Mouse (Mus musculus): ENCODE results near the gene Mbd3. TPM values are rescaled to one million over a fixed set of nuclear protein-coding genes. Genes with fewer than 3 reads are reported as not detected.

Gene Mbd3
- total RNA-seq (2021): 100 to 1,000 TPM; 121 to 124 TPM

DNA sequence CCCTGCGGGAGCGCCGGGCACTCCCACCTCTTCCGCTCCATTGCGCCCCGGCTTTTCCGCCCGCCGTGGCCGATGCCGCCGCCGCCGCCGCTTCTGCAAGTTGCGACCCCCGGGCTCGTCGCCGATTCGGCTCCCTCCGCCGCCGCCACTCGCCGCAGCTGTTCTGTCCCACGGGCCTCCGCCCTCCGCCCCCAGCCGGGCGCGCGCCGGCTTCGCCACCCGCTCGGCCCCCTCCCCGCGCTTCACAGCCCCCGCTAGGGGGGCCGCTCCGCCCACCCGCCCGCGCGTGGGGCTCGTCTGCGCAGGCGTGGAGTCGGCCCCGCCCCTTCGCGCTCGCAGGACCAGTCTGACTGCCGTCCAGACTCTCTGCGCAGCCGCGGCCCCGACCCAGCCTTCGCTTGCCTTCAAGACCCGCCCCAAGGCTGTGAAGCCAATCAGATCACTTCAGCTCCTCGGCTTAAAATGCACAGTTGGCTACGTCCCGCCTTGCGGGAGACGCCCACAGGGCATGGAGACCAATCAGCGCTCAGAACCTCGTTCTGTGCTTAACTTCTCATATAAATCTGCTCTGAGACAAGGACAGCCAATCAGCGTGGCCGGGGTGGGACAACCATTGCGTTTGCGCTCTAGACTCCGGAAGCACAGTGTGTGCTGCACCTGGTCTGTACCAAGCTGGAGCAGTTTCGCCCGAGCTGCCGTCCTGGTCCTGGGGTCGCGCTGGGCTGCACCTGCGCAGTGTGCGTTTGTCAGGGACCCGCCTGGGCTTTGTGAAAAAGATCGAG is at the start of gene Mbd3:
Gene Mbd3, minus strand, starts transcription at position 360 of the 782 bp plus-strand sequence.
- intact Hi-C loops (cut with DNase I): no loop called here

DNA sequence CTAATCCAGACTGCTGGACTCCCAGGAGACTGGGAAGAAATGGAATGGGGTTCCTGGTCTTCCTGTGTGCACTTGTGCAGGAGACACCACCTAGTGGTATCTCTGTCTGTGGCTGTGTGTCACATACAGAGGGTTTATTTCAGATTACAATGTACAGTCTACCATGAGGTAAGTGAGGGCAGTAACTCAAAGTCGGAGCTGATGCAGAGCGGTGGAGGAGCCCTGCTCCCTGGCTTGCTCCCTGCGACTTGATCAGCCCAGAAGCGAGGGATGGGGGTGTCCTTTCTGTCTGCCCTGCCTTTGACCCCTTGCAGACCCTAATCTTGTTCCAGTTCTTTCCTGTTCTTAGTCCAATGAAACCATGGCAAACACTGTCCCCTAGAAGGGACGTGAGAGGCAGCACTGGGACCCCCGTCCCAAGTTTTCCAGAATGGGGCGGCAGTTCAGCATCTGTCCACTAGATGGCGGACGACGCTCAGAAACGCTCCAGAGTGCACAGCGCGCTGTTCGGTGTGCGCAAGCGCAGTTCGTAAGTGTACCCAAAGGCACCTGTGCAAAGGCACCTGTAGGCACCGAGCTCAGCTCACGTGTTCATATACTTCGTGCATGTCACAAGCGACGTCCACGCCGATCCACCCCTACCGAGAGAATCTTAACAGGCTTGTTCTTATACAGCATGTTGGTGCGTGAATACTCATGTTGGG is 46.7 kb upstream of the Mbd3 start:
- DNase-seq (ENCODE audit: extremely low spot score in 1 of 2, low spot score in 2 of 2): peak; percentile 51 to 78
- intact Hi-C loops (cut with DNase I): loop anchor here (2.0 to 5.0 kb wide), 2 partner anchors 63 to 101 kb away; no protein-coding TSS in a partner anchor

More for the DNA sequence above, at the start of gene Mbd3:
- peak; percentile 100 for DNase-seq (ENCODE audit: extremely low spot score in 1 of 2, low spot score in 2 of 2)

- no peak for DNase-seq (ENCODE audit: extremely low spot score in 1 of 2, low spot score in 2 of 2)
- intact Hi-C loops (cut with DNase I): loop anchor here (5.0 kb wide), 1 partner anchor 102 kb away; no protein-coding TSS in a partner anchor
These were observed 45.7 kb upstream of the Mbd3 start for GRCm38 (mm10) chr10:80445052-80445451.

DNA sequence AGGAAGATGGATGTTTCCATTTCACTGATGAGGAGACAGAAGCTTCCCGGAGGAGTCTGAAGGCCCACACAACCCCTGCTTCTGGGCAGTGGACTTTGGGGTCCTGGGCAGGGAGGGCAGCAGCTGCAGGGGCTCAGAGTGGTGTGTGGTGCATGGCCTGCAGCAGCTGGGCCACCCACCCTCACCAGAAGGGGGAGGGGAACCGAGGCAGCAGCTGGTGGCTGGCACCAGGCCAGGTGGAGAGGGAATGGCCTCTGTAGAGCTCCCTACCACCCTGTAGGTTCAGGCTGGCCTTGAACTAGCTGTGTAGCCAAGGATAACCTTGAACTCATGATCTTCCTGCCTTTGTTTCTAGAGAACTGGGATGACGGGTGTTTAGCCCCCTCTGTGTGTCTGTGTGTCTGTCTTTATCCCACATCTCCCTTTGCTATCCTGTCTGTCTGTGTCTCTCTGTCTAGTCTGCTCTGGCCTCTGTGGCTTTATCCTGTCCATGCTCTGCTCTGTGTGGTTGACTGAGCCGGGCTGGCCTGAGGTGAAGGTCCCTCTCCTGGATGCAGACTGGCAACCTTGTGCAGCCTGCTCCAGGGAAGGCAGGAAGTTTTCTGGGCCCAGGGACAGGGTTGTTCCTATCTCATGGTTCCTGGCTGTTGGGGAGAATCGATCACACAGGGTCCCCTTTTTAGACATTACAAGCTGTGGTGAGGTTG is 45.1 kb upstream of the Mbd3 start:
- no peak for DNase-seq (ENCODE audit: extremely low spot score in 1 of 2, low spot score in 2 of 2)

GRCm38 (mm10) chr10:80443575-80444278 is 44.4 kb upstream of the Mbd3 start:
- DNase-seq (ENCODE audit: extremely low spot score in 1 of 2, low spot score in 2 of 2): no peak
- intact Hi-C loops (cut with DNase I): no loop called here

More for the DNA sequence above, 45.1 kb upstream of the Mbd3 start:
- intact Hi-C loops (cut with DNase I): loop anchor here (5.0 kb wide), 1 partner anchor 103 kb away; no protein-coding TSS in a partner anchor

GRCm38 (mm10) chr10:80442989-80443388 is 43.6 kb upstream of the Mbd3 start:
- no peak for DNase-seq (ENCODE audit: extremely low spot score in 1 of 2, low spot score in 2 of 2)
- intact Hi-C loops (cut with DNase I): no loop called here

DNA sequence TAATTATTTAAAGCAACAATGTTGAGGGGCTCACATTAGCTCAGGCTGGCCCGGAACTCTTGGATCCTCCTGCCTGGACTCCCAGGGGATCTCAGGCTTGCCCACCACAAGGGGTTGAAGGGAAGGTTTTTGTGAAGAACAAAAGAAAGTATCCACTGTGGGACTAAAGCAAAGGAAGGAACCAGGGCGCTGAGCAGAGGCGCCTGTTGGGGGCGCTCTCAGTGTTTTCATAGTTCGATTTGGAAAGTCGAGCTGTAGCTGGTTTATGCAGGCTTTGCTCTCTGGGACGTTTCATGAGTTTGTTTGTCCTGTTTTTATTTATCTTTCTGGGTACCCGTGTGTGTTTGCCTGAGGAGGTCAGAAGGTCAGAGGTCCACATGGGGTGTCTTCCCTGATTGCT is 42.2 kb upstream of the Mbd3 start:
- intact Hi-C loops (cut with DNase I): no loop called here
- DNase-seq (ENCODE audit: extremely low spot score in 1 of 2, low spot score in 2 of 2): no peak

GRCm38 (mm10) chr10:80440031-80440430 is 40.7 kb upstream of the Mbd3 start:
- no peak for DNase-seq (ENCODE audit: extremely low spot score in 1 of 2, low spot score in 2 of 2)
- intact Hi-C loops (cut with DNase I): no loop called here

- DNase-seq (ENCODE audit: extremely low spot score in 1 of 2, low spot score in 2 of 2): no peak
- intact Hi-C loops (cut with DNase I): loop anchor here (10.0 kb wide), 1 partner anchor 257 kb away; no protein-coding TSS in a partner anchor
These were observed 38.6 kb upstream of the Mbd3 start for GRCm38 (mm10) chr10:80437973-80438372.

DNA sequence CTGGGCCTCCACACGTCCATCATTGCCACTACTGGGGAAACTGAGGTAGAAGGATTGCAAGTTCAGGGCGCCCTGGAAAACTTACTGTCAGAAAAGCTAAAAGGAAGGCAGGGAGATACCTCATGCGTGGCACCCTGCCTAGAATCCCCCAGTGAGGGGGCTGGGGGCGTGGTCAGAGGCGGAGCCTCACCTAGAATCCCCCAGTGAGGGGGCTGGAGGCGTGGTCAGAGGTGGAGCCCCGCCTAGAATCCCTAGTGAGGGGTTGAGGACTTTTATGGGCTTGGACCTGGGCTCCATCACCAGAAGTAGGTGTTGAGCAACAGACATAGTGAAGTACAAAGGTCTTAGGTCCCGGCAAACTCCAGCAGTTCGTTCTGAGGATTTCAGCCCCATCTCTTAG is 36.9 kb upstream of the Mbd3 start:
- intact Hi-C loops (cut with DNase I): loop anchor here (10.0 kb wide), 1 partner anchor 259 kb away; no protein-coding TSS in a partner anchor
- DNase-seq (ENCODE audit: extremely low spot score in 1 of 2, low spot score in 2 of 2): peak in 1 of 2 experiments; percentile 64

DNA sequence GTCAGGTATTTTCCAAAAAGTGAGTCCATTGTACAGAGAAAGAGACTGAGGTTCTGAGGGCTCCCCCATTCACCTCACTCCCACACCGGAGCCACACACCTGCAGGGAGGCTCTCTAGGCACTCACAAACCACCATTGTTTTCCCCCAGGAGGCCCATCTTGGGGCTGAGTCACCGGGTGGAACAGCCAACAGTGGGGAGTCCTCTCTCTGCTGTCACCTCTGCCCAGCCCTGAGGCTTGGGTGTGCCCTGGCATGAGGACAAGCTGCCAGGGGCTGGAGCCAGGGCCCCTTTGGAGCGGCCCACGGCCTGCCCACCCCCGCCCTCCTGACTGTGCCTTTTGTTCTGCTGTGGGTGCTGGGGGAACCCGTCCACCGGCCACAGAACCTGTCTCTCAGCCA is 36.4 kb upstream of the Mbd3 start:
- DNase-seq (ENCODE audit: extremely low spot score in 1 of 2, low spot score in 2 of 2): no peak
- intact Hi-C loops (cut with DNase I): loop anchor here (10.0 kb wide), 1 partner anchor 259 kb away; no protein-coding TSS in a partner anchor

DNA sequence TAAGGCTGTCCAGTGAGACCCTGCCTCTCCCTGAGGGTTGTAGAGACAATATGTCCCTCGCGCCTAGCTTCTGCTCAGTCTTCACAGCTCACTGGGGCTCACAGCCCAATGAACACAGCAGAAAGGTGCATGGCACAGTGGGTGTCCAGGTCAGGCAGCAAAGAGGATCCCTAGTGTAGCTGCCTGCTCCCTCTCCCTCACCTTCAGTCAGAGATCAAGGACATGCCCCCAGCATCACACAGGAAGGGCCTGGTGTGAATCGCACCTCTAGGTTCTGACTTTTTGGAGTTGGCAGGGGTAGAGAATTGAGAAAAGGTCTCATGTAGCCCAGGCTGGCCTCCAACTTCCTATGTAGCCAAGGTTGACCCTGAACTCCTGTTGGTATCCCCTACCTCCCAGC is 35.5 kb upstream of the Mbd3 start:
- intact Hi-C loops (cut with DNase I): loop anchor here (10.0 kb wide), 1 partner anchor 260 kb away; no protein-coding TSS in a partner anchor
- no peak for DNase-seq (ENCODE audit: extremely low spot score in 1 of 2, low spot score in 2 of 2)

DNA sequence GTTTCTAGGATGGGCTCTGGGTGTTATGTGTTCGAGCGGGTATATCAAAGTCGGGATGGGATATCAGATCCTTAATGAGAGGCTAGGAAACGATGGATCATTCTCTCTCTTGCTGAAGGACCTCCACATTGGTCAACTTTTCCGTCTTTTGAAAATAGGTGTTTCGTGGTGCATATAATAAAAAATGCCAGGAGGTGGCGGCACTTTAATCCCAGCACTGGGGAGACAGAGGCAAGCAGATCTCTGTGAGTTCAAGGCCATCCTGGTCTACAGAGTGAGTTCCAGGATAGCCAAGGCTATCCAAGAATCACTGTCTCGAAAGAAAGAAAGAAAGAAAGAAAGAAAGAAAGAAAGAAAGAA is 34.9 kb upstream of the Mbd3 start:
- intact Hi-C loops (cut with DNase I): loop anchor here (10.0 kb wide), 1 partner anchor 261 kb away; no protein-coding TSS in a partner anchor
- no peak for DNase-seq (ENCODE audit: extremely low spot score in 1 of 2, low spot score in 2 of 2)

- intact Hi-C loops (cut with DNase I): loop anchor here (10.0 kb wide), 1 partner anchor 261 kb away; no protein-coding TSS in a partner anchor
- peak; percentile 96 to 97 for DNase-seq (ENCODE audit: extremely low spot score in 1 of 2, low spot score in 2 of 2)
These were observed 34.3 kb upstream of the Mbd3 start, which contains the start of gene Tcf3 for GRCm38 (mm10) chr10:80433513-80434232. Tcf3 (minus strand) TSS chr10:80433647.

DNA sequence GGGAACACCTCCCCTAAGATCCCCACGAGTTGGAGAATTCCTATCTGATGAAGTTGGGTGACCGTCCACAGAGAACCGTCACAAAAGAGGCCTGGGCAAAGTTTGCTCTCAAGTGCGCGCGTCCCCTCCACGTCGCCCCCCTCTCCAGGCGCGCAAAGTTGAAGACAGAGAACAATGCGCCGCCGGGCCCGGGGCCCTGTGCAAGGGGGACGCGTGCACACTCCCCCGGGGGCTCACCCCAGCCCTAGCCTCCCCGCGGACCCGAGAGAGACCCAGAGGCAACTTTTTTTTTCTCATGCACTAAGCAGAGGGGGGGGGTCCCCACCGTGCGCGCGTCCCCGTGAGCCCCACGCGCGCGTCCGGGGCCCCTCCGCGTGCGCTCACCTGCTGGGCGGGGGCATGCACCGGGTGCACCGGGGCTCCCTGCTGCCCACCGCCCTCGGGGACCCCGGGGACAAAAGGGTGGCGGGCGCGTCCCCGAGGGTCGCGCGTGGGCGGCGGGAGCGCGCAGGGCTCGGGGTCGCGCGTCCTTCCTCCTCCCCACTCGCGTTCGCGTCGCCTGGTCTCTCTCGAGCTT is 33.7 kb upstream of the Mbd3 start:
- DNase-seq (ENCODE audit: extremely low spot score in 1 of 2, low spot score in 2 of 2): peak in 1 of 2 experiments; percentile 73
- intact Hi-C loops (cut with DNase I): loop anchor here (10.0 kb wide), 1 partner anchor 262 kb away; no protein-coding TSS in a partner anchor

DNA sequence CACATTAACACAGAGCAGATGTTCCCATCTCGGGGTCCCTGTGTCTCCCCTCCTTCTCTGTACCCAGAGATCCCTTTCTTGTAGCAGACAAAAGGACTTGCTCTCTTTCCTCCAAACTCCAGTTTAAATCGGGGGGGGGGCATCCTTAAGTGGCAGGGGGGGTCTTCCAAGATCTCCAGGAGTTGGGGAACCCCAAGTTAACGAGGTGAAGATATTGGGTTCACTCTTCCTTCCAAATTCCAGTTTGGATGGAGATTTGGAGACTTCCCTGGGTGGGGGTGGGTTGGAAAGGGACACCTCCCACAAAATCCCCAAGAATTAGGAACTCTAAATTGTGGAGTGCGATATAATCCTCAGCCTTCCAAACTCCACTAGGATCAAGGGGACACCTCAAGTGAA is 33.0 kb upstream of the Mbd3 start:
- intact Hi-C loops (cut with DNase I): loop anchor here (10.0 kb wide), 1 partner anchor 262 kb away; no protein-coding TSS in a partner anchor
- DNase-seq (ENCODE audit: extremely low spot score in 1 of 2, low spot score in 2 of 2): no peak
